Mouse (Mus musculus): ENCODE data around the gene Endou.
A peak's percentile ranks its signal among the peaks of the same experiment; 100 is the strongest.

The Endou gene

DNA sequence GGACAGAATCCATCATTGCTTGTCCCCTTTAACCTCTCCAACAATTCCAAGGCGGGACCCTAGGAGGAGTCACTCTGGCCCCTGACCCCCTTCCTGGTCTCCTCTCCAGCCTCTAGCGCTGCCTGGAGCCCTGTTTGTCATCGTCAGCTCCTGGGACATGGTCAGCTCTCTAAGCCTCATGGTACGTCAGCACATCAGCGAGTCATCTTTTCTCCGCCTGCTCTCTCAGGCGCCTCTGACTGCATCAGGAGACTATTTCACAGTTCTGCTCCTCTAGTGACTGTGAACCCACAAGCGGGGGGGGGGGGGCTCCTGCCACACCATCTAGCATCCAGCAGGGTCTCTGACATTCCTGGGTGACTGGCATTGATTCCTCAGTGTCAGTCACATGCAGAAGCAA is 24.2 kb upstream of the Endou start:
- no peak for DNase-seq (ENCODE audit: extremely low read depth, low read depth)

DNA sequence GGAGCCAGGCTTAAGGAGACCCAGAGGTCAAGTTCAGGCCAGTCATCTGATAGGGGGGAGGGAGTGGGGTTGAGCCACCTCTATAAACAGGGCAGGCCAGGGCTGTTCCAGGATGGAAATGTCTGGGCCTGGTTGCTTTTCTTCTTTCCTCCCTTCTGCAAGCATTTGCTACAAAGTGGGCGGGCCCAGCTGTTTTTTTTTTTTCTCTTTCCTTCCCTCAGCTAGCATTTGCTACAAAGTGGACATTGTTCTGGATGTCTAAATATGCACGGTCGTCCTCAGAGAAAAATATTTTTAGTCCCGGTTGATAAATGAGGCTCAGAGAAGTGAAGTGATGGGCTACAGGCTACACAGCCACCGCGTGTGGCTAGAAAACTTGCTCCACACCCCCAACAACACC is 23.3 kb upstream of the Endou start:
- no peak for DNase-seq (ENCODE audit: extremely low read depth, low read depth)

DNA sequence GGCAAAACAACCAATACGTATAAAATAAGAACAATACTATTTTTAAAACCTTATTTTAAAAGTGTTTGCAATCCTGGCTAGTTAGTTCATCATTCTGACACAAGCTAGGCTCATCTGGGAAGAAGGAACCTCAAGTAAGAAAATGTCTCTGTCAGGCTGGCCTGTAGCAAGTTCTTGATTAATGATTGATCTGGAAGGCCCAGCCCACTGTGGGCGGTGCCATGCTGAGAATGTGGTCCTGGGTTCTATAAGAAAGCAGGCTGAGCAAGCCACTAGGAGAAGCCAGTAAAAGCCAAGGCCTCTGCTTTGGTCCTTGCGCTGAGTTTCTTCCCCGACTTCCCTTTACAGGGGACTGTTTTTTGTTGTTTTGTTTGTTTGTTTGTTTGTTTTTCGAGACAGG is 21.4 kb upstream of the Endou start:
- DNase-seq (ENCODE audit: extremely low read depth, low read depth) = no peak

DNA sequence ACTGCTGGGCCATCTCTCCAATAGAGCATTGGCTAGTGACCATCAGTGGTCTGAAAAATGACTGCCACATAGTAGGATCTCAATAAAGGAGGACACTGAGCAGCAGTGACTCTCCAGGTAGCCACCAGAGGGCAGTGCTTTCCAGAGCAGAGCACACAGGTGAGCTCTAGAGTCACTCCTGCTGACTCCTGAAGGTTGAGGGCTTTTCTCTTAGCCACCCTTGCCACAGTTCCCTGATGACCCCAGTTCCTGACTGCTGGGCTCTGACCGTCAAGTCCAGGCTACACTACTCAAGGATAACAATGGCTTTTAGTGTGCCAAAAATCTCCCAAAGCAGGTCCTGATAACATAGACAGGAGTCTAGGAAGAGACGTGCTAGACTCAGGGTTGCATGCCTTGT is 20.5 kb upstream of the Endou start:
- no peak for DNase-seq (ENCODE audit: extremely low read depth, low read depth)

DNA sequence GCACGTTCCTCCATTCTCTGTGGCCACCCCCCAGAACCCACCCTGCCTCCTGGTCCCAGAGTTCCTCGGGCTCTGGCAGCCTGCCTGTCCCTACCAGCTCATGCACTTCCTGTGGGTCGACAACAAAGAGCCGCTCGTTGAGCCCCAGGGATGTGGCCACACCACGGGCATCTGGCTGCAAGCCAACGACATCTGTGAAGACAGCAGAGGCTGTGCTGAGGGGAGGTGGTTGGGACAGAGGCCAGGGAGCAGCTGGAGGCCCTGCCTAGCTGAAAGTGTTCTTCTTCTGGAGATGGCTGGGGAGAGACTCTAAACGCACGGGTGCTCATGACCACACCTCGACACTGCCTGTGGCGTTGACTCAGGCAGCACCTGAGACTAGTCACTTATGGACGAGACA is 19.6 kb upstream of the Endou start:
- peak; percentile 65 for DNase-seq (ENCODE audit: extremely low read depth, low read depth)

DNA sequence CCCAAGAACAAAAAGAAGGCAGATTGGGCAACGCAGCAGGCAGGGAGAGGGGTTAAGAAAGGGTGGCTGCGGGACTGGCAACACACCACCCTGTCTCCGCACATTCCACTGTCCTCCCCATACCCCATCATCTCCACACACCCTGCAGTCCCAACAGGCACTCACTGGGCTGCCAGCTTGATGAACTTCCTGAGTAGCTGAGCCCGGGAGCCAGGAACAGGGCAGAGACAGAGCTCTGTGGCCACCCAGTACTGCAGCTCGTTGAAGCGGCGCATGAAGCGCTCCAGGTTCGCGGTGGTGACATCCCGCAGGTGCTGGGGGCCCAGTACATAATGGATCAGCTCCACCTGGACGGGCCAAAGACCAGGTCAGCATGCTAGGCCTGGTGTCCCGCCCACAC is 18.7 kb upstream of the Endou start:
- DNase-seq (ENCODE audit: extremely low read depth, low read depth) = no peak

DNA sequence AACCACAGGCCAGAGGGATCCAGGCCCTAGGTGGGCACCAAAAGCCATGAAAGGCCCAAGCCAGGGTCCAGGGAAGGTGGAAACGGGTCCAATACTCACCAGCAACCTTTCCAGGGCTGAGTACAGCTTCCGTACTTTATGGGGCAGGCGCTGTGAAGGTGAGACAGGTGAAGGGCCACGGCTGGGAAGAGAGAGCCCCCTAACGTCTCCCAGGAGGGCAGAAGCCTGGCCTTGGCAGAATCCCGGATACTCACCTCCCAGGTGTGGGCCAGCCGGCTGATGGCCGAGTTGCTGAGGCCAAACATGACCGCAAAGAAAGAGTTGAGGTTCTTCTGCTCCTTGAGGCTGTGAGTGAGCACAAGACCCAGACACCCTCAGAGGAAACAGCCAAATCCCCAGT is 18.3 kb upstream of the Endou start:
- no peak for DNase-seq (ENCODE audit: extremely low read depth, low read depth)

DNA sequence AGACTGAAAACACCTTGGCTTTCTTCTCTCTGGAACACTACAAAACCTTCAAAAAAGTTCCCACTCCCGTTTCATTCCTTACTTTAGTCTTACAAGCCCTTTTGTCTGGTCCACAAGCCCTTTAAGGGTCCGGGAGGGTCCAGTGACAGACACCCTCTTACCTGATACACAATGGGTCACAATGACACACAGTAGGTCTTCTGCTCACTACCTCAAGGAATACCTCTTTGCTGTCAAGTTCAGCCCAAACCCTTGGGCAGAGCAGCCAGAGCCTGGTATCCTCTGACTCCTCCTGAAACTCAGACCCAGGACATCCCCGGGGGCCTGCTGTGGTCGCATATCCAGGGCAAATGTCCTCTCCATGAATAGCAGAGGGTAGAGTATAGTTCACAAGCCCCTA is 17.8 kb upstream of the Endou start:
- DNase-seq (ENCODE audit: extremely low read depth, low read depth) = no peak

DNA sequence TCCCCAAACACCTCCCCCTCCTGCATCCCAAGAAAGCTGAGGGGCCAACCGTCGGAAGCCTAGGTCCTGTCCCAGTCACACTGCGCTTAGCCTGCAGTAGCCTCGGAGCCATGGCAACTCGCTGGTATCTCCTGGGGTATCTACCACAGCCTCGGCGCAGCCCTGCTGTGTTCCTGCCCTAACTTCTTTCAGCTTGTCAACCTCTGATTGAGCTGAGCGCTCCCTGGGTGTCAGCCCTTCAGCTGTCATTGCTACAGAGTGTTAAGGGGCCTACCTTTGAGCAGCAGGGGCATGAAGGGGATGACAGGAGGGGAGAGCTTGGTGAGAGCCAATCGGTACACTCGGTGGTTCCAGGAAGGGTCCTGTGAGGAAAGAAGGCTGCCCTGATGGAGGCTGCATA is 17.2 kb upstream of the Endou start:
- peak; percentile 87 for DNase-seq (ENCODE audit: extremely low read depth, low read depth)

DNA sequence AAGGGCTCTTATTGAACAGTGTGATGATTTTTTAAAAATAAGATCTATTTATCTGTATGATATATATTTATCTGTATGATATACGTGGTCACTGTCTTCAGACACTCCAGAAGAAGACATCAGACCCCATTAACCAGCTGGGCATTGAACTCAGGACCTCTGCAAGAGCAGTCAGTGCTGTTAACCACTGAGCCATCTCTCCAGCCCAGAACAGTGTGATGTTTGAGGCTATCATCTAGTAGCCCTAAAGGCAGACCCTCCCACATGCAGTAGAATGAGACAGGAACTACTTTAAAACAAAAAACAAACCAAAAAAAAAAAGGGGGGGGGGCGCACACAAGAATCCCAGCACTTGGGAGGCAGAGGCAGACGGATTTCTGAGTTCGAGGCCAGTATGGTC is 16.3 kb upstream of the Endou start:
- no peak for DNase-seq (ENCODE audit: extremely low read depth, low read depth)

DNA sequence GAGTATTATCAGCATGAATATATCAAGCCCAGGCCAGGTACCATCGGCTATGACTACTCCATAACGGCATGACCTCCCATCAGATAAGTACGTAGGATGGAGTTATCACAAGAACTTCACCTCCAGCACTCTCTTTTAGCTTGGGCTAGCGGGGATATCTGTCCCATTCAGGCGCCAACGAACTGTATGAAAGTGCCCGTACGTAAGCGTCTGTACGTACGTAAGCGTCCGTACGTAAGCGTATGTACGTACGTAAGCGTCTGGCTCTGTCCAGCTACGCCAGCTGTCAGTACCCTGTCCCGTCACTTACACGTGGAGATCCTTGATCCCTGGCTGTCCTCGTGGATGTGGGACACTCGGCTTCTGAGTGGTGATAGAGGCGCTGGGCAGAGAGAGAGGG is 15.6 kb upstream of the Endou start:
- DNase-seq (ENCODE audit: extremely low read depth, low read depth) = no peak

DNA sequence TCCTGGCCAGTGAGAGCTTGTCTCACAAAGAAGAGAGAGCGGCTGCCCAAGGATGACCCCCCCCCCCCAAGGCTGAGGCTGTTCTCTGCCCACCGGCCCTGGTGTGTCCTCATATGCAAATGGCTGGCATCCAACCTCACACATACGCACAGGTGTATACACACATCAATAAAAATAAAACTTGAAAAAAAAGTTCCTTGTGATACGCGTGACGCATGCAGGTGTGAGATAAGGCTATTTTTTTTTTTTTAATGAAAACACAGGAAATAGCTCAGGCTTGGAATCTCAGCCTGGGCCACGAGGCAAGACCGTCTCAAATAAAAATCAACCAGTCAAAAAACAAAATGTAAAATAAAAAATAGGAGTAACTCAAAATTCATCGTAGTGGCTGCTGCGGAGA is 15.1 kb upstream of the Endou start:
- no peak for DNase-seq (ENCODE audit: extremely low read depth, low read depth)

DNA sequence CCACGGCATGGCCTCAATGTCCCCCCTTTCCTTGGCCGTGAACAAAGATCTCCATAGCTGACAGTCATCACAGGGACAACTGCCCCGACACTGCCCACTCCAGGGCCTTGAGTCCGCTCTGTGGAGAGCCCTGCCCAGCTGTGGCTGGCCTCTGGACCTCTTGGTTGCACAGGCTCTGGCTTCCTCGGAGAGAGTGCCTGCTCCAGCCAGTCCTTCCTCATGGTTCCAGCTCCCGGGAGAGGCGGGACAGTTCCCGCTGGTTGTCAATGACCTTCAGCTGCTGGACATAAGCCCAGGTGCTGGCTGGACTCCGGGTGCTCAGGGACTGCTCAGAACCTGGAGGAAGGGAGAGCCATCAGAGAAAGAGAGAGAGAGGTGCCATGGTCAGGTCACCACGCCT is 14.2 kb upstream of the Endou start:
- no peak for DNase-seq (ENCODE audit: extremely low read depth, low read depth)

DNA sequence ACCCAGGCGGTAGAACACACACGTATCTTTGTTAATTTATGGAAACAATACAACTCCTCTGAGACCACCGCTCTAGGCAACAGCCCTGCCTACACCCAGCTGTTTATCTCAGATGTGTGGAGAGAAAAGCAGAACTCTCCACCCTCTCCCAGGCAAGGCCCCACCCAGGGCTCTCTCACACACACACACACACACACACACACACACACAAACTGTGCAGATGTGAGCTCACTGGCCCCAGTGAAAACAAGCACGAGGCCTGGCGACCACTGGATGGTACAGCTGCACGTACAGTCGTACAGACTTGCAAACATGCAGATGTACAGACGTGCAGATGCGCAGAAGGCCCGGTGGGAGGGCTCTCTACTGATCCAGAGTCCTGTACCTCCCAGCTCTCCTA is 13.8 kb upstream of the Endou start:
- DNase-seq (ENCODE audit: extremely low read depth, low read depth) = peak; percentile 94

DNA sequence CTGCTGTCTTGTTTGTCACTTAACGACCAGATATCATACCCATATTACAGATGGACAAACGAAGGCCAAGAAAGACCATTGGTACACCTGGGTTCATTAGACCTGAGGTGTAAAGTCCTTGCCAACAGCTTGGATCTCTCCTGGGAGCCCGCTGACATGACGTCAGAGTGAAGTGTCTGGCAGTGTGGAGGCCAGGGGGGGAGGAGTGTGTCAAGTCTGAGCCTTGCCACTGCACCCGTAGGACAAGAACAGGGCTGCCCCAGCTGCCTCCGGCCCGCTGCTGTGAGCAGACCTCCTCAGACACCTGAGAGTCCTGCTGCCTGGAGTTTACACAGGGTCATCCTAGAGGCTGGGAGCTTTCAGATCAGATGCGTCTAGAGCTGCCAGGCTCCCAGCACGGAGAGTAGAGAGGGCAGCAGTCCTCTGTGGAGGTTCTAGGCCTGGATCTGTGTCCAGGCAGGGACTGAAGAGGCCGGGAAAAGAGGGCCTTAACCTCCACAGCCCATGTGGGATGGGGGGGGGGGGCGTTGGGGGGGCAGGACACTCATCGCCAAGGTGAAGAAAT is 12.9 kb upstream of the Endou start:
- no peak for DNase-seq (ENCODE audit: extremely low read depth, low read depth)

DNA sequence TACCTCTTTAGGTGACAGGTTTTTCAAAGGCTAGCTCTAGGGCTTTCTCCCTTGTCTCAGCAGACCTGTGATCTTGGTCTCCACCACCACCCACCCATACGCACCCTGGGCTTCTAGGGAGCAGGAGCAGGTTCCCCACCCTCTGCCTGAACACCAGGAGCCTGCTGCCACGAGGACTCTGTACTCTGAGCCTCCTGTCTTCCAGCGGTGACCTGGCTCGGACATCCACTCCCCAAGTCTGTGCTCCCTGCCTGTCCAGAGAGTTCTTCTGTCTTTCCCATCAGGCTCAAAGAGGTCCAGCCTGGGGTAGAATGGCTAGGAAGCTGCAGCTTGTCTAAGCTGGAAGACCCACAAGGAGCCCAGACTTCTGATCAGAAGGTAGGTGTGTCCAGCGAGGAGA is 12.1 kb upstream of the Endou start:
- DNase-seq (ENCODE audit: extremely low read depth, low read depth) = no peak

DNA sequence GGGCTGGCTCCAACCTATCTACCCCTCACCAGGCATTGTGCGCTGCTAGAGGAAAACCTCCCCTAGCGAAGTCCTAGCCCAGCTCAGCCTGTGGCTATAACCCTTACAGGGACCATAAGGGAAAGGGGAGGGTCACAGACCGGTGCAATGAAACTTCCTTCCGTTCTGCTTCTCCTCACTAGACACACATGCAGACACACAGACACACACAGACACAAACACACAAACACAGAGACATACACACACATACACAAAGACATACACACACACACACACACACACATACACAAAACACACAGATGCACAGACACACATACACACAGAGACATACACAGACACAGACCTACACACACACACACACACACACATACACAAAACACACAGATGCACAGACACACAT is 11.5 kb upstream of the Endou start:
- no peak for DNase-seq (ENCODE audit: extremely low read depth, low read depth)

DNA sequence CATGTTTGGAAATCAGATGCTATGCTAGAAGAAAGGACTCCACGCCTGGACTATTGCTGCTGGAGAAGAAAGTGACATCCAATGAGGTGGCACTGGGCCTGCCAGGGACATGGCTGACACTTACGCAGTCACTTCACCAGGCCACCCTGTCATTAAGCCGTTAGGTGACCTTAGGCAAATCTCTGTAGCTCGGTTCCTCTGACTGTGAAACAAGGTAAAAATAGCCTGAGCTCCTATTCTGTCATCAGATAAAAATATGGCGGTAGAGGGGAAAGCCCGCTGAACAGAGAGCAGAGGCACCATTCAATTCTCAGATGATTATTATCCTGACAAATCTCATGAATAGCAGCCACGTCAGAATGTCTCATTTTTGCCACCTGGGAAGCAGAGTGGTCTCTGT is 10.9 kb upstream of the Endou start:
- no peak for DNase-seq (ENCODE audit: extremely low read depth, low read depth)

DNA sequence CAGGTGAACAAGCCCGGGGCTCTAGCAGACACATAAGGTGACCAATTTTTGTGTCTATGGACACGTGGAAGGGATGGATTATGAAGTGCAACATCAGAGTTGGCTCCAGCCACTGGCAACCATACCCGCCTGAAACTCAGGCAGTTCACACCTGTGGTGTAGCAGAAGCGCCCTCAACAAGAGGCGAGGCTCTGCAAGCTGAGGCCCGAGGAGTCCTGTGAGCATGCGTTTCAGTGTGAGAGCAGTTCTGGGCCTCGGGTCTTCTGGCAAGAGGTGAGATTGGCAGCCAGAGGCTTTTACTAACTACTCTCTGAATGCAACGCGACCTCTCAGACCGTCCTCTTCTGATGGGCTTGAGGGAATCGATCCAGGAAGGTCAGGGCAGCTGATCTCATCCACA is 10.5 kb upstream of the Endou start:
- DNase-seq (ENCODE audit: extremely low read depth, low read depth) = no peak

DNA sequence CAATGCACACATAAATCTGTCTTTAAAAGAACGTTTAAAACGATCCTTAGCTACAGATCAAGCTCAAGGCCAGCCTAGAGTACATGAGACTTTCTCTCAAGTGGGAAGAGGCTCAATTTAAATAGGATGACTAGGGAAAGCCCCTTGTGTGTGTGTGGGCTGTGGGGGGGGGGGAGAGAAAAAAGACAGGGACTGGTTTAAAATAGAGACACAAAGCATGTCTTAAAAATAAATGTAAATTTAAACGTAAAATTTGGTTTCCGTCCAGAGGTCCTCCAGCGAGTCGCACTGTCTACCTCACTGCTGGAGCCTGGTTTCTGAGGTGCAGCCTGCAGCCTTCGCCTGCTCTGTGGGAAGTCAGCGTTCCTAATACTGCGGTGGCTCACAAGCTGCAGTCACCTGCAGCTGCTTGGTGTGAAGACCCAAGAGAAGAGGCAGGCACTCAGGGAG is 9.2 kb upstream of the Endou start:
- no peak for DNase-seq (ENCODE audit: extremely low read depth, low read depth)

DNA sequence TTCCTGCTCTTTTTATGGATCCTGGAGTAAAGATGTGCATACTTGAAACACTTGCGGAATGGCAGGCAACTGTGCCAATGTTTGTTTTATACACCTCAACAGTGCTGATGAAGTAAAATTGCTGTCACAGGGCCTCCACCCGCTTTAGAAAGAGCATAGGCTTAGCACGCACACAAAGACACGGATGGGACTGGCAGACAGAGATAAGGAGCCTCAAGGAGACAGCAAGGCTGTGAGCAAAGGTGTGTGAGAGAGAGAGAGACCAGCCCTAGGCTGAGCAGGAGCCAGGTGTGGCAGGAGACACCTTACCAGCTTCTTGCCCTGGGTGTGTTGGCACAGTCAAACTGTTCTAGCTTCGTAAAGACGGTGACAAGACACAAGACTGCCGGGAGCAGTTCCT is 7.8 kb upstream of the Endou start:
- no peak for DNase-seq (ENCODE audit: extremely low read depth, low read depth)

DNA sequence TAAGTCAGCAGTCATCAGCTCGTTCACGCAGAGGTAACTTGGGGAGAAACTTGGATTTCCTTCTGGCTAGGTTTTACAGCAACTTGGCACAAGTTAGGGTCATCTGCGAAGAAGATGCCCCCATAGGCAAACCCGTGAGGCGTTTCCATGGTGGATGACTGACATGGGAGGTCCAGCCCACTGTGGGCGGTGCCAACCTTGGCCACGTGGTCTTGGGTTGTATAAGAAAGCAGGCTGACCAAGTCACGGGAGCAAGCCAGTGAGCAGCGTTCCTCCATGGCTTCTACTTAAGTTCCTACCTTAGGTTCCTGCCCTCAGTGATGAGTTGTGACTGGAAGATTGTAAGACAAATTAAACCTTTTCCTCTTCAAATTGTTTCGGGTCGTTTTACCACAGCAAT is 849 bp upstream of the Endou start:
- DNase-seq (ENCODE audit: extremely low read depth, low read depth) = no peak

DNA sequence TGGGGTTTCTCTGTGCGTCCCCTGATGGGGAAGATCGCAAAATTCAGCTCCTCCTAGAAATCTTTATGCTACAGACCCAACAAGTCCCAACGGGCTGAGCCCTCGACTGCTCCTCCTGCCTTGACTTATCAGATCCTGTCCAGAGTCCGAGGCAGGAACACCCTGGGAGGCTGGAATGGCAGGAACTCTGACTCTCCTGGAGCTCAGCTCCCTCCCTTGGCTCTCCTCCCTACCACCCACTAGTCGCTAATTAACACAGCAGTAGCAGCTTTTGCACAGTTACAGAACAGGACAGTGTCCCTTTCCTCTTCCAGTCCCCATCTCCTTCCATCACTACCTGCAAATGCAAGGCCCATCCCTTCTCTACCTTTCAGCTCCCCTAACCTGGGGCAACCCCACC is 774 bp downstream of the Endou start:
- no peak for DNase-seq (ENCODE audit: extremely low read depth, low read depth)

DNA sequence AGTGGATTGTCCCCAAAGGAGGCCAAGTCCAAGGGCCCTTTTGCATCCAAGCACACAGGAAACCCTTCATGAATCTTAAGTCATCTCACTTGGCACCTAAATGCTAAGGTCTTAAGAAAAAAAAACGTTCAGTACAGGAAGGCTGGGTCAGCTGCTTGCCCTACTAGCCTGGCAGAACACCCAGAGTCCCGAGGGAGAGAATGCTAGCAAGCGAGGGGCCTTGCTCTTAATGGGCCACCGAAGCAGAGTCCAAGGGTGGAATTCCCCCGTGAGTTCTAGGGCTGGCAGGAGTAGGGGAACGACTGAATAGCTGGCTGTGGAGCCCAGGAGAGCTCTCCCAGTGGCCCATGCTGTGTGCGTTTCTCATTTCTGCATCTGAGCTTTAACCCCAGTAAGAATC is 2.3 kb downstream of the Endou start:
- DNase-seq (ENCODE audit: extremely low read depth, low read depth) = no peak

Measured in MEL-GATA-1-ER (cell line).